In the genomic region with DNA sequence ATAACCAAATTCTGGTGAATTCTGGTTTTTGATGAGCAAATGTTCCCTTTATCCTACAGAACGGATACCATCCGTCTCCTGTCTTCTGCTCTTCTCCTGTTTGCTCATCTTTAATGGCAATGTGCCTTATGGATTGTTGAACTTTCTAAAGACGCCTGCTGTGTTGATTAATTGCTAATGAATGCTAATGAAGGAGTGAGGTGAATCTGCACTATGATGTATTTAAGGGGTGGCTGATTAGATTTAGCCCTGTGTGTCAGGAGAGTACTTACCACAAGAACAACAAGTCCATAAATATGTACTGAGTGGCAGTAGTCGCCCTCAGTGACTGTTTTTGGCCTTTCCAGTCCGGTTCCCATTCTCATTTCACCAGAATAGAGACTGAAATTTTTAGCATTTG, we compare ENCODE assay signal across 23 mouse cellular contexts.
DNase-seq lines count a peak whose midpoint lies in the region; ATAC-seq and TF ChIP-seq lines count a peak whose summit lies in the region.
"Had no signal": no experiment of that assay in that cellular context is flagged by ENCODE, and none has a peak within 500 bp of the region (broad histone marks: within the 10 kb centered on the region; RNA-seq: fewer than 3 reads in every experiment).

No protein-coding gene starts in this region.

- no peak overlapping the region for H3K27ac ChIP-seq in hindbrain, embryonic 11.5 days (ENCODE audit: low read depth, low read length)
- H3K27ac ChIP-seq in hindbrain, postnatal 0 days, result no peak overlapping the region
- H3K27ac ChIP-seq in neural tube, embryonic 12.5 days, result no peak overlapping the region
- H3K27ac ChIP-seq in neural tube, embryonic 15.5 days (replicated peaks), result no peak overlapping the region
- no peak overlapping the region for H3K27ac ChIP-seq in hindbrain, embryonic 13.5 days
- H3K27ac ChIP-seq in neural tube, embryonic 13.5 days (replicated peaks), result no peak overlapping the region
- H3K27ac ChIP-seq: liver, embryonic 13.5 days; stomach, embryonic 15.5 days had no signal

- no peaks in the 10 kb centered on the region for H3K9me3 ChIP-seq in hindbrain, embryonic 11.5 days (ENCODE audit: control insufficient read depth, low read length)
- H3K9me3 ChIP-seq in hindbrain, postnatal 0 days (ENCODE audit: low read length), result no peaks in the 10 kb centered on the region
- no peaks in the 10 kb centered on the region for H3K9me3 ChIP-seq in neural tube, embryonic 12.5 days
- no peaks in the 10 kb centered on the region for H3K9me3 ChIP-seq in neural tube, embryonic 15.5 days (replicated peaks)
- no peaks in the 10 kb centered on the region for H3K9me3 ChIP-seq in hindbrain, embryonic 13.5 days
- no peaks in the 10 kb centered on the region for H3K9me3 ChIP-seq in neural tube, embryonic 13.5 days
- H3K9me3 ChIP-seq: liver, embryonic 13.5 days; megakaryocyte, embryonic 14.5 days; stomach, embryonic 15.5 days had no signal

- no peaks in the 10 kb centered on the region for H3K27me3 ChIP-seq in hindbrain, embryonic 11.5 days (ENCODE audit: control insufficient read depth, insufficient read depth, low read length)
- no peaks in the 10 kb centered on the region for H3K27me3 ChIP-seq in hindbrain, postnatal 0 days (ENCODE audit: insufficient read depth, low read length)
- no peaks in the 10 kb centered on the region for H3K27me3 ChIP-seq in neural tube, embryonic 12.5 days (replicated peaks)
- H3K27me3 ChIP-seq in neural tube, embryonic 15.5 days (replicated peaks), result no peaks in the 10 kb centered on the region
- no peaks in the 10 kb centered on the region for H3K27me3 ChIP-seq in hindbrain, embryonic 13.5 days
- no peaks in the 10 kb centered on the region for H3K27me3 ChIP-seq in neural tube, embryonic 13.5 days
- H3K27me3 ChIP-seq: liver, embryonic 13.5 days; megakaryocyte, embryonic 14.5 days; stomach, embryonic 15.5 days had no signal

- H3K4me1 ChIP-seq in hindbrain, embryonic 11.5 days (replicated peaks; ENCODE audit: control insufficient read depth, insufficient read depth, low read length), result no peaks in the 10 kb centered on the region
- no peaks in the 10 kb centered on the region for H3K4me1 ChIP-seq in hindbrain, postnatal 0 days (ENCODE audit: insufficient read depth, low read length)
- 0 out of 2 replicates have a peak, but pooled peaks cover 9% of the 10 kb centered on the region for H3K4me1 ChIP-seq in neural tube, embryonic 12.5 days
- peaks cover 5% of the 10 kb centered on the region; the same call in 1 of the 2 replicates for H3K4me1 ChIP-seq in neural tube, embryonic 15.5 days
- H3K4me1 ChIP-seq in hindbrain, embryonic 13.5 days (replicated peaks), result peaks cover 9% of the 10 kb centered on the region
- peaks cover 8% of the 10 kb centered on the region for H3K4me1 ChIP-seq in neural tube, embryonic 13.5 days (replicated peaks)
- H3K4me1 ChIP-seq: liver, embryonic 13.5 days; megakaryocyte, embryonic 14.5 days; stomach, embryonic 15.5 days had no signal

- no peak for DNase-seq in hindbrain, embryonic 11.5 days (ENCODE audit: low spot score)
- no peak for DNase-seq in hindbrain, postnatal 0 days (ENCODE audit: low spot score)
- no peak for DNase-seq in left cerebral cortex, postnatal 4 days
- no peak for DNase-seq in heart, adult 8-10 months (ENCODE audit: low spot score)
- DNase-seq: adrenal gland, postnatal 25 days; cerebellum, adult 11 months; cerebellum, adult 9-11 months; gastrocnemius, postnatal 25 days; heart, adult 18-20 months; kidney, adult 18-20 months; layer of hippocampus, adult 9-11 months; liver, embryonic 13.5 days; lung, adult 2 months; right cerebral cortex, postnatal 4 days; thymus, postnatal 25 days had no signal

- TF ChIP-seq CTCF in hindbrain, postnatal 0 days (IDR thresholded peaks at IDR 0.05; ENCODE audit: low read depth), result no peak

- no peaks in the 10 kb centered on the region for H3K36me3 ChIP-seq in hindbrain, embryonic 11.5 days (ENCODE audit: control insufficient read depth, insufficient read depth, low read length)
- H3K36me3 ChIP-seq in hindbrain, postnatal 0 days (ENCODE audit: insufficient read depth, low read length), result no peaks in the 10 kb centered on the region
- H3K36me3 ChIP-seq in neural tube, embryonic 12.5 days, result no peaks in the 10 kb centered on the region
- no peaks in the 10 kb centered on the region for H3K36me3 ChIP-seq in neural tube, embryonic 15.5 days
- H3K36me3 ChIP-seq in hindbrain, embryonic 13.5 days, result no peaks in the 10 kb centered on the region
- H3K36me3 ChIP-seq in neural tube, embryonic 13.5 days, result no peaks in the 10 kb centered on the region
- H3K36me3 ChIP-seq: liver, embryonic 13.5 days; stomach, embryonic 15.5 days had no signal

- WGBS in hindbrain, embryonic 11.5 days, result 36% methylated on average over 5 of the region's 5 CpGs
- 22% methylated on average over 5 of the region's 5 CpGs for WGBS in hindbrain, postnatal 0 days
- 20% methylated on average over 5 of the region's 5 CpGs for WGBS in neural tube, embryonic 12.5 days
- WGBS in neural tube, embryonic 15.5 days, result 10% methylated on average over 5 of the region's 5 CpGs
- 26% methylated on average over 5 of the region's 5 CpGs for WGBS in hindbrain, embryonic 13.5 days
- WGBS in neural tube, embryonic 13.5 days, result 12% methylated on average over 5 of the region's 5 CpGs

- no peak overlapping the region for H3K9ac ChIP-seq in hindbrain, embryonic 11.5 days (ENCODE audit: low read depth, low read length)
- H3K9ac ChIP-seq in hindbrain, postnatal 0 days (replicated peaks; ENCODE audit: low read length), result no peak overlapping the region
- no peak overlapping the region for H3K9ac ChIP-seq in neural tube, embryonic 12.5 days
- H3K9ac ChIP-seq in neural tube, embryonic 15.5 days (replicated peaks), result no peak overlapping the region
- no peak overlapping the region for H3K9ac ChIP-seq in hindbrain, embryonic 13.5 days
- H3K9ac ChIP-seq in neural tube, embryonic 13.5 days, result no peak overlapping the region
- H3K9ac ChIP-seq: liver, embryonic 13.5 days; stomach, embryonic 15.5 days had no signal

- intact Hi-C loops in left cerebral cortex, postnatal 4 days (cut with DNase I), result no loop called here

- peak; percentile 61 for ATAC-seq in hindbrain, embryonic 11.5 days (ENCODE audit: low FRiP score)
- ATAC-seq in hindbrain, postnatal 0 days, result no peak
- ATAC-seq in neural tube, embryonic 12.5 days (ENCODE audit: low FRiP score, low read depth), result peak; percentile 65
- no peak for ATAC-seq in neural tube, embryonic 15.5 days (ENCODE audit: low FRiP score)
- 0 out of 2 replicates have a peak, but pooled peaks have one; percentile 24 for ATAC-seq in hindbrain, embryonic 13.5 days (ENCODE audit: low FRiP score)
- ATAC-seq in neural tube, embryonic 13.5 days (ENCODE audit: low read depth), result peak; percentile 43; the same call in 1 of the 2 replicates
- ATAC-seq: CD4-positive, CD25-positive, alpha-beta regulatory T cell, adult 4 months; inflammation-experienced regulatory T-cells, adult 6 months had no signal

- no peak overlapping the region for H3K4me3 ChIP-seq in hindbrain, embryonic 11.5 days (ENCODE audit: low read depth, low read length)
- no peak overlapping the region for H3K4me3 ChIP-seq in hindbrain, postnatal 0 days (ENCODE audit: low read length)
- no peak overlapping the region for H3K4me3 ChIP-seq in neural tube, embryonic 12.5 days
- H3K4me3 ChIP-seq in neural tube, embryonic 15.5 days (replicated peaks), result no peak overlapping the region
- H3K4me3 ChIP-seq in hindbrain, embryonic 13.5 days, result no peak overlapping the region
- H3K4me3 ChIP-seq in neural tube, embryonic 13.5 days, result no peak overlapping the region
- H3K4me3 ChIP-seq: liver, embryonic 13.5 days; megakaryocyte, embryonic 14.5 days; stomach, embryonic 15.5 days had no signal

- H3K4me2 ChIP-seq in hindbrain, embryonic 11.5 days (replicated peaks; ENCODE audit: low read depth, low read length), result no peak overlapping the region
- H3K4me2 ChIP-seq in hindbrain, postnatal 0 days (ENCODE audit: low read depth, low read length), result no peak overlapping the region
- H3K4me2 ChIP-seq in neural tube, embryonic 12.5 days (replicated peaks), result 0 out of 2 replicates have a peak overlapping the region, but pooled peaks have one; percentile 10
- no peak overlapping the region for H3K4me2 ChIP-seq in neural tube, embryonic 15.5 days
- H3K4me2 ChIP-seq in hindbrain, embryonic 13.5 days, result peak overlapping the region; percentile 11; the same call in 1 of the 2 replicates
- H3K4me2 ChIP-seq in neural tube, embryonic 13.5 days, result no peak overlapping the region
- H3K4me2 ChIP-seq: liver, embryonic 13.5 days; stomach, embryonic 15.5 days had no signal

Comparison
In these comparisons a context has a peak if more than half of its experiments do, and no peak if none do; other contexts are left out.
1. ATAC-seq: peak in hindbrain, embryonic 11.5 days (single experiment), neural tube, embryonic 12.5 days (single experiment), hindbrain, embryonic 13.5 days (single experiment) and neural tube, embryonic 13.5 days (single experiment); none in hindbrain, postnatal 0 days (single experiment) and neural tube, embryonic 15.5 days (single experiment).
2. H3K4me2 ChIP-seq: peak in neural tube, embryonic 12.5 days (single experiment) and hindbrain, embryonic 13.5 days (single experiment); none in hindbrain, embryonic 11.5 days (single experiment), hindbrain, postnatal 0 days (single experiment), neural tube, embryonic 15.5 days (single experiment) and neural tube, embryonic 13.5 days (single experiment).